Mouse (Mus musculus) brain, embryonic 14.5 days (tissue): ENCODE measurements at regions not wholly inside any gene's neighbourhood (a gene's known extent, or its start where the extent isn't known, plus 50 kb on each side); places are given as distances from the start of the nearest gene placed in this dataset.
A peak's percentile ranks its signal among the peaks of the same experiment; 100 is the strongest.

Source experiments
- DNase-seq: peaks from one replicate; pipeline ENCODE4 v3.0.0-alpha.2; 2011; ENCODE audit warnings: low read depth
- CTCF ChIP-seq: fragments of 200-500 bp; IDR thresholded peaks from 2 replicates; pipeline ENCODE4 v1.5.1; 2012; ENCODE audit warnings: inconsistent platforms, mild to moderate bottlenecking, moderate library complexity, borderline replicate concordance; ENCODE audit not compliant: insufficient read depth, insufficient read length; ENCODE audit errors: extremely low read depth
- POLR2A ChIP-seq: fragments of 200-500 bp; IDR thresholded peaks from 2 replicates; pipeline ENCODE4 v1.6.1; 2012; ENCODE audit warnings: mild to moderate bottlenecking, inconsistent platforms, borderline replicate concordance; ENCODE audit not compliant: poor library complexity, insufficient read depth, insufficient read length, severe bottlenecking; ENCODE audit errors: extremely low read depth

- peak; percentile 50 for DNase-seq
- TF ChIP-seq POLR2A, result no peak
- no peak for TF ChIP-seq CTCF
Measured at GRCm38 (mm10) chr6:50763121-50763520, 108.9 kb upstream of the Npvf start.

DNA sequence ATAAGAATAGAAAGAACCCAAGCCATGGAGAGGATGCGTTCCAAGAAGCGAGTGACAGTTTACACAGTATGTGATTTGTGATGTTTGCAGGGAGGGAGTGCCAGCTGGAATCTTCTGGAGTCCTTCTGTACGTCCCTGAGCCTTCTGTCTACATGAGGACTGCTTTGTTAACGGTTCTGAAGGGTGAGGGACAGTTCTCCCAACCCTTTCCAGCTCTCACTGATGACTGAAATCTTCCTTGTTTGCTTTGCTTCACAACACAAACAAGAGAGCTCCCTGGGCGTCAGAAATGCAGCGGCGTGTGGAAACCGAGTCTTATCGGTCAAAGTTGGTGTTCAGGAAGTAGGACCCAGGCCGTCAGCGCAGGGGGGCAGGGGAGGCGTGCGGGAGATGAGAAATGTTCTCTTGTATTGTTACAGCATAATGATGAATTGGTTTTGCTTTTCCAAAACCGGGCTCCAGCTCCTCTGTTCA lies 112.2 kb upstream of the Npvf start:
- peak; percentile 71 for DNase-seq
- TF ChIP-seq CTCF (no peak), POLR2A (no peak)

- no peak for TF ChIP-seq CTCF
- TF ChIP-seq POLR2A, result no peak
- DNase-seq, result peak; percentile 52
Measured at GRCm38 (mm10) chr6:50767126-50767525, 112.9 kb upstream of the Npvf start.

- TF ChIP-seq POLR2A (no peak), CTCF (no peak)
- no peak for DNase-seq
Measured at GRCm38 (mm10) chr6:50767827-50768226, 113.6 kb upstream of the Npvf start.

- TF ChIP-seq POLR2A, result no peak
- TF ChIP-seq CTCF, result no peak
- no peak for DNase-seq
Measured at GRCm38 (mm10) chr6:50769101-50769500, 114.9 kb upstream of the Npvf start.

- TF ChIP-seq CTCF (no peak), POLR2A (no peak)
- DNase-seq, result no peak
Measured at GRCm38 (mm10) chr6:50770481-50770880, 116.2 kb upstream of the Npvf start.

- no peak for TF ChIP-seq POLR2A
- TF ChIP-seq CTCF, result no peak
- DNase-seq, result peak; percentile 55
Measured at GRCm38 (mm10) chr6:50775637-50776036, 121.4 kb upstream of the Npvf start.

DNA sequence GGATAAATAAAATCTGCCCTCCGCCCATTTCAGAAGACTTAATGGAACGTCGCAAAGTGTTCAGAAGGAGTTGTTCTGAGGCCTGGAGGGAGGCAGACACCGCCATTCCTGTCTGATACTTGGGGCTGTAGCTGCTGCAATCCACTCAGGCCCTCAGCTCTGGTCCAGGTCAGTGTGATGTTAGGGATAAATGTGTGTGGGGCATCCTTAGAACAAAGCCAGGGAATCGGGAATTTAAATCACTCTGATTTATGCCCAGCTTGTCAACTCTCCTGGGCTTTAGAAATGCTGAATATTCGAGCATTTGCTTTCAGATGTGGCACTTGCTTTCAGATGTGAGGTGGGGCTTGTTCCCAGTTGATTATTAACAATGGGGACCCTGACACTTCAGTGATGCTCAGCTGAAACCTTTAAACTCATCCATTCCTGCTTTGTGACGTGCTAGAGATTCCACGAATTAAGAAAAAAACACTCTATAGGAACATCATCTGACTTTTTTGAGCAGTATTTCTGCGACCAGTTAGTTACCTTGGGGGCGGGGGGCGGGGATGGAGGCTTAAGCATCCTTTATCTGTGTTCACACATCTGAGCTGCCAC lies 122.1 kb upstream of the Npvf start:
- peak; percentile 70 for DNase-seq
- TF ChIP-seq CTCF (no peak), POLR2A (no peak)

DNA sequence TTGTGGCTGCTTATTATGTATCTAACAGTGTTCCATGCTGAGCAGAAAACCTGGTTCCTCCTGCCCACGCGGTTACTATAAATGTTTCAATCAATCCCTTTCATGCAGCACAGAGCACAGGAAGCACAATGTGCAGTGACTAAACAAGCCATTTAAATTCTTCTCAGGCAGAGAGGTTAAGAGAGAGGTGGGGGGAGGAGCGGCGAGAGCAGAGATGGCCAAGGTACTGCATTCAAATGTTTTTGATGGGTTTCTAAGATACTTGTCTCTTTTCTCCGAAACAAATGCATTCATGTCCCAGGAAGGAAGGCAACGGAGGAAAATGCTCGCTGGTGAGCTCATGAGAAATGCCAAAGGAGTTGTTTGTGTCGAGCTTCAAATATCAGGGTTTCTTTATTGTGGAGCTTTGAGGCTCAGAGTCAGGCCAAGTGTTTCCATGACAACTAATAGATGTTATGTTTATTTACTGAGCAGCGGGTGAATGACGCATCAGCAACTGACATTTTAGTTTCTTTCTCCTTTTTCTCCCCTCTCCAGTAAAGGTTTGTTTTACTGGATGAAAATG lies 122.8 kb upstream of the Npvf start:
- no peak for TF ChIP-seq POLR2A
- no peak for TF ChIP-seq CTCF

GRCm38 (mm10) chr6:50777827-50778226 lies 123.6 kb upstream of the Npvf start:
- TF ChIP-seq CTCF, result no peak
- no peak for TF ChIP-seq POLR2A

More for the DNA sequence above, 122.8 kb upstream of the Npvf start:
- peak; percentile 96 for DNase-seq

DNA sequence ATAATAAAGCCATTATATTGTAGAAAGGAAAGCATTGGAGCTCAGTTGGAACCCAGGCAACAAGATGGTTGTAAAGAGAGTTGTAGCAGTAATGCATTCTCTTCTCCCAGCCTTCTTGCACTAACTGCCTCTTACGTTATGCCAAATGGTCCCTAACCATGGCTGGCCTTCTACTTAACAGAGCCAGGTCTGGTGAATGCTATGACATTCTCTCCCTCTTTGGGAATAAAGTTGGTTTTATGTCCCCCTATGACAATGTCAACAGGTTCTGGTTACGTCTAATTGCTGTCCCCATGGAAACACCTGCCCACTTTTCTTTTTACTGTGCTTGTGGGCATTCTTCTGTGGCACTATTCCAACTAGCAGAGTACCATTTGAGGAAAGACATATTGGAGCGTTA lies 126.4 kb upstream of the Npvf start:
- no peak for DNase-seq
- TF ChIP-seq CTCF, result no peak
- no peak for TF ChIP-seq POLR2A

More at GRCm38 (mm10) chr6:50777827-50778226, 123.6 kb upstream of the Npvf start:
- DNase-seq, result peak; percentile 82

DNA sequence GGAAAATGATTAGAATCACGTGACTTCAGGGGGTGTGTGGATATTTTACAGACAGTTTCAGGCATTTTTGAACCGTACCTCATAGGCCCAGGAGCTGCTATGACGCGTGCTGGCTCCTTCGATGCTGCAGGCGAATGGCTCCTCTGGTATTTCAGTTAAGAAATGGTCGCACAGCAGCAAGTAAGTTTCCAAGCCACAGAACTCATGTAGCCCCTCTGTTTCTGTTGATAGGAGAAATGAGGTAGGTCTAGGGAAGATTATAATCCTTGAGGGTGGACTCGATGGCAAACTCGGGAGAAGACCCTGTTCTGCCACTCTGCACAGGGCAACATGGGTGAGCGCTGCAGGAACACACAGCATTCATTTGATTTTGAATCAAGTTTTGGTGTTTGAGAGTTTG lies 127.0 kb upstream of the Npvf start:
- no peak for TF ChIP-seq POLR2A
- TF ChIP-seq CTCF, result no peak
- no peak for DNase-seq

- DNase-seq, result no peak
- no peak for TF ChIP-seq CTCF
- no peak for TF ChIP-seq POLR2A
Measured at GRCm38 (mm10) chr6:50782221-50782620, 128.0 kb upstream of the Npvf start.

GRCm38 (mm10) chr6:50783494-50783893 lies 129.3 kb upstream of the Npvf start:
- peak; percentile 75 for DNase-seq
- no peak for TF ChIP-seq POLR2A
- no peak for TF ChIP-seq CTCF
